Mouse (Mus musculus) heart, postnatal 0 days (tissue): ENCODE data around the gene Tmem203.

ENCODE experiments used
- CTCF ChIP-seq: IDR thresholded peaks from 2 replicates; pipeline ENCODE4 v1.5.1; 2016; ENCODE audit warnings: antibody characterized with exemption, control low read depth, low read depth
- EP300 ChIP-seq: IDR thresholded peaks from 2 replicates; pipeline ENCODE4 v1.6.1; 2016; ENCODE audit warnings: antibody characterized with exemption, low read depth

DNA sequence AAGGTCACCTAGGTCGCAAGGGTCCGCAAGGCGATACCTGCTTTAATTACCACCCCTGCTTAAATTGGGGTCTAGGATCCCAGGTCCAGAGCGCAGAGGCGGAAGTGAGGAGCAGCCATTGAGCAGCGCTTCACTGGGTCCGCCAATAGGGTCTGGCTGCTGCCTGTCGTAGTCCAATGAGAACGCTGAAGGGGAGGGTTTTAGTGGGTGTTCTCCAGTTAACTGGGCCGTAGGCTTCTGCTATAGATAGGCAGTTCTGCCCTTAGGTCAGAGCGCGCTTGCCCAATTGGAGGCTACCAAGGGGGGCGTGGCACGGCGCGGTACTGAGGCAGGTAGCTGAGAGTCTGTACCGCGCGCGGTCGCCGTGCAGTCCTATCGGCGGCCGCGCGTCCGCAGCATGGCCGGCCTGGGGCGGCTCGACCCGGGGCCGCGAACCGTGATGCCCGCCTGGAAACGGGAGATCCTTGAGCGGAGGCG lies 7.1 kb downstream of the Tmem203 start, which contains the start of gene Tprn:
- TF ChIP-seq CTCF (no peak), EP300 (no peak)
